Mouse (Mus musculus) ES-Bruce4 (cell line): ENCODE results near the gene Ssc5d.

Experiments used
- CTCF ChIP-seq: IDR thresholded peaks from one replicate; pipeline ENCODE4 v1.8.1; 2011; ENCODE audit warnings: low read depth, low read length
- EP300 ChIP-seq: IDR thresholded peaks from 2 replicates; pipeline ENCODE4 v1.6.1; 2011; ENCODE audit warnings: low read depth, low read length; ENCODE audit not compliant: insufficient read depth

DNA sequence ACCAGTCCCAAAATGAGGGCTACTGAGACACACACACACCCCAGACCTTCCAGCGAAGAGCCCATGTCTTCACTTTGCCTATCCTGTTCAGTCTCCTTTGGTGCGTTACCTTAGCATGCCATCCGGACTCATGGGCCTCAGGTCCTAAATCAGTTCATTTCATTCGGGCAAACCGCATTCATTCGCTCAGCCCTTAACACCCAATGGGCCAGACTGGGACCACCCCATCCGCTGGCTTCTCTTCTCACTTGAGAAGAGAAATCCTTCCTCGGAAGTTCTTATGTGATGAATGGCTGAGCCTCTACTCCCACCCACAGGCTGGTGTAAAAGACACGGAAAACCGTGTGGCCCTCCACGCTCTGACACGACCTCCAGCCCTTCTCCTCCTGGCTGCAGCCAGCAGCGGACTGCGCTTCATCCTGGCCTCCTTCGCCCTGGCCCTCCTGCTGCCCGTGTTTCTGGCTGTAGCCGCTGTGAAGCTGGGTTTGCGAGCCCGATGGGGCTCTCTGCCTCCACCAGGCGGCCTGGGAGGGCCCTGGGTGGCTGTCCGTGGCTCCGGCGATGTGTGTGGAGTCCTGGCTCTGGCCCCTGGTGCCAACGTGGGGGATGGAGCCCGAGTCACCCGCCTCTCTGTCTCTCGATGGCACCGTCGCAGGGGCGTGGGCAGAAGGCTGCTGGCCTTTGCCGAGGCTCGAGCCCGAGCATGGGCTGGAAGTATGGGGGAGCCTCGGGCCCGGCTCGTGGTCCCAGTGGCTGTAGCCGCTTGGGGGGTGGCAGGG lies 1.8 kb upstream of the Ssc5d start:
- TF ChIP-seq EP300 (no peak), CTCF (no peak)
